ENCODE assay signal across 17 mouse cellular contexts in genomic region chr15:77050570-77050969, GRCm38 (mm10). TPM values are rescaled to one million over a fixed set of nuclear protein-coding genes. Genes with fewer than 3 reads are reported as not detected.
DNase-seq lines count a peak whose midpoint lies in the region; ATAC-seq lines count a peak whose summit lies in the region.
"Had no signal": no experiment of that assay in that cellular context is flagged by ENCODE, and none has a peak within 500 bp of the region (broad histone marks: within the 10 kb centered on the region; RNA-seq: fewer than 3 reads in every experiment).

TSS of gene Mb (minus strand) at chr15:77050670.

- no peak within 1 kb of the TSS for H3K9ac ChIP-seq in embryonic facial prominence, embryonic 14.5 days (ENCODE audit: low read depth, low read length)
- H3K9ac ChIP-seq in heart, embryonic 12.5 days, result no peak within 1 kb of the TSS

- H3K27ac ChIP-seq in embryonic facial prominence, embryonic 14.5 days (replicated peaks; ENCODE audit: low read depth, low read length), result no peak within 1 kb of the TSS
- no peak within 1 kb of the TSS for H3K27ac ChIP-seq in embryonic facial prominence, embryonic 10.5 days (replicated peaks)
- H3K27ac ChIP-seq in heart, embryonic 12.5 days (ENCODE audit: poor library complexity, severe bottlenecking), result no peak within 1 kb of the TSS

- H3K4me3 ChIP-seq in embryonic facial prominence, embryonic 14.5 days (ENCODE audit: low read depth, low read length), result no peak within 1 kb of the TSS
- H3K4me3 ChIP-seq in embryonic facial prominence, embryonic 10.5 days, result no peak within 1 kb of the TSS
- no peak within 1 kb of the TSS for H3K4me3 ChIP-seq in heart, embryonic 12.5 days
- H3K4me3 ChIP-seq: megakaryocyte, embryonic 14.5 days had no signal

- no peaks in the 10 kb centered on the region for H3K27me3 ChIP-seq in embryonic facial prominence, embryonic 14.5 days (replicated peaks; ENCODE audit: control insufficient read depth, insufficient read depth, low read length)
- peaks cover 4% of the 10 kb centered on the region; the same call in 1 of the 2 replicates for H3K27me3 ChIP-seq in embryonic facial prominence, embryonic 10.5 days (replicated peaks; ENCODE audit: low read depth, poor library complexity, severe bottlenecking)
- H3K27me3 ChIP-seq in heart, embryonic 12.5 days (replicated peaks), result no peaks in the 10 kb centered on the region

- no peak within 1 kb of the TSS for H3K4me2 ChIP-seq in embryonic facial prominence, embryonic 14.5 days (ENCODE audit: low read depth, low read length)
- no peak within 1 kb of the TSS for H3K4me2 ChIP-seq in heart, embryonic 12.5 days
- H3K4me2 ChIP-seq: liver, embryonic 11.5 days had no signal

- H3K9me3 ChIP-seq in embryonic facial prominence, embryonic 14.5 days (ENCODE audit: control insufficient read depth, low read length), result no peaks in the 10 kb centered on the region
- H3K9me3 ChIP-seq in embryonic facial prominence, embryonic 10.5 days, result no peaks in the 10 kb centered on the region
- no peaks in the 10 kb centered on the region for H3K9me3 ChIP-seq in heart, embryonic 12.5 days (replicated peaks)

- no peaks in the 10 kb centered on the region for H3K36me3 ChIP-seq in embryonic facial prominence, embryonic 14.5 days (ENCODE audit: control insufficient read depth, insufficient read depth, low read length)
- H3K36me3 ChIP-seq in embryonic facial prominence, embryonic 10.5 days (replicated peaks), result no peaks in the 10 kb centered on the region
- no peaks in the 10 kb centered on the region for H3K36me3 ChIP-seq in heart, embryonic 12.5 days

- H3K4me1 ChIP-seq in embryonic facial prominence, embryonic 14.5 days (ENCODE audit: control insufficient read depth, insufficient read depth, low read length), result no peaks in the 10 kb centered on the region
- peaks cover 22% of the 10 kb centered on the region for H3K4me1 ChIP-seq in embryonic facial prominence, embryonic 10.5 days
- peaks cover 18% of the 10 kb centered on the region for H3K4me1 ChIP-seq in heart, embryonic 12.5 days (replicated peaks)
- H3K4me1 ChIP-seq: megakaryocyte, embryonic 14.5 days had no signal

- 89% methylated on average over 10 of the region's 10 CpGs for WGBS in embryonic facial prominence, embryonic 14.5 days
- 89% methylated on average over 10 of the region's 10 CpGs for WGBS in embryonic facial prominence, embryonic 10.5 days
- WGBS in heart, embryonic 12.5 days, result 89% methylated on average over 10 of the region's 10 CpGs

- ATAC-seq in embryonic facial prominence, embryonic 14.5 days (ENCODE audit: low read depth), result no peak
- no peak for ATAC-seq in heart, embryonic 12.5 days (ENCODE audit: insufficient number of reproducible peaks, low FRiP score)
- ATAC-seq: hindbrain, embryonic 16.5 days had no signal

- no peak for DNase-seq in embryonic facial prominence, embryonic 14.5 days (ENCODE audit: low spot score)
- DNase-seq in embryonic facial prominence, embryonic 10.5 days (ENCODE audit: low spot score), result no peak
- DNase-seq in gastrocnemius, adult 8-10 months (ENCODE audit: low spot score in 2 of 2), result no peak
- no peak for DNase-seq in heart, postnatal 4 days
- no peak for DNase-seq in layer of hippocampus, adult 11-12 months (ENCODE audit: low spot score)
- no peak for DNase-seq in testis, postnatal 14 days (ENCODE audit: low spot score)
- DNase-seq in layer of hippocampus, adult 8-10 months (ENCODE audit: low spot score in 2 of 2), result no peak
- DNase-seq: cerebellum, adult 9-11 months; kidney, adult 8-10 months; thymus, adult 18-20 months had no signal

RNA-seq across cellular contexts. Expression of gene Mb, which starts in this region (rescaled TPM):
- polyA plus RNA-seq in embryonic facial prominence, embryonic 14.5 days (2014; fragmentation: Nextera tagmentation; extraction: Ambion mirVana), result 12.9 and 13.9 TPM in 2 replicates
- polyA plus RNA-seq in embryonic facial prominence, embryonic 10.5 days (2016; fragmentation: Nextera tagmentation; extraction: Ambion mirVana), result 0.72 and 0.86 TPM in 2 replicates
- 1,000 to 10,000 TPM; 3,053 to 3,564 (median 3,434) TPM for total RNA-seq in gastrocnemius, adult 8-10 months (2022)
- polyA plus RNA-seq in heart, embryonic 12.5 days (2016; fragmentation: Nextera tagmentation; extraction: Ambion mirVana), result 209 and 214 TPM in 2 replicates
- total RNA-seq in heart, postnatal 4 days (2021), result 1,000 to 10,000 TPM; 6,207 to 7,219 TPM
- total RNA-seq in layer of hippocampus, adult 8-10 months (2022), result 1 to 10 TPM in 1 of 4 experiments, under 1 TPM in 2, not detected in 1; 0.31 to 2.2 (median 0.52) TPM
- total RNA-seq: left cerebral cortex, adult 18-20 months; monocyte, adult 5-6 weeks; neutrophil, adult 5-6 weeks had no signal

Comparison
In these comparisons a context has a peak if more than half of its experiments do, and no peak if none do; other contexts are left out.
1. RNA of gene Mb (total RNA-seq): 6,207 to 7,219 TPM in heart, postnatal 4 days and 3,053 to 3,564 TPM in gastrocnemius, adult 8-10 months; 0.31 to 2.2 TPM in layer of hippocampus, adult 8-10 months; every median in the first group is over 100 times any median in the second.
2. RNA of gene Mb (polyA plus RNA-seq): 209 to 214 TPM in heart, embryonic 12.5 days; 12.9 to 13.9 TPM in embryonic facial prominence, embryonic 14.5 days and 0.72 to 0.86 TPM in embryonic facial prominence, embryonic 10.5 days; every median in the first group is over 10 times any median in the second.